Mouse (Mus musculus) limb, embryonic 10.5 days (tissue): ENCODE results near the gene Tbc1d1. TPM values are rescaled to one million over a fixed set of nuclear protein-coding genes. Genes with fewer than 3 reads are reported as not detected.

ENCODE experiments used
- DNase-seq: peaks from one replicate; pipeline ENCODE4 v3.0.0-alpha.2; 2017; ENCODE audit warnings: low spot score
- H3K27ac ChIP-seq: fragments of 300-500 bp; sonication (generic); 2 replicates; pipeline ENCODE4 v1.5.1; 2016; ENCODE audit warnings: mild to moderate bottlenecking
- H3K27me3 ChIP-seq: fragments of 300-500 bp; sonication (generic); 2 replicates; pipeline ENCODE4 v1.6.1; 2016; ENCODE audit warnings: low read depth, mild to moderate bottlenecking; ENCODE audit not compliant: poor library complexity, severe bottlenecking
- H3K36me3 ChIP-seq: fragments of 300-500 bp; sonication (generic); 2 replicates; pipeline ENCODE4 v1.6.1; 2016; ENCODE audit warnings: mild to moderate bottlenecking, moderate library complexity
- H3K4me1 ChIP-seq: fragments of 300-500 bp; sonication (generic); 2 replicates; pipeline ENCODE4 v1.6.1; 2016
- H3K4me3 ChIP-seq: fragments of 300-500 bp; sonication (generic); 2 replicates; pipeline ENCODE4 v1.5.1; 2016; ENCODE audit warnings: mild to moderate bottlenecking, moderate library complexity
- H3K9me3 ChIP-seq: fragments of 300-500 bp; sonication (generic); replicated peaks from 2 replicates; pipeline ENCODE4 v1.6.1; 2016; ENCODE audit warnings: mild to moderate bottlenecking
- WGBS: fragments of 180-500 bp; shearing (Covaris S2); methylation state at CpG from one replicate; pipeline ENCODE4 v1.1.7; 2016; 5-methylcytosine and 5-hydroxymethylcytosine counted together
- polyA plus RNA-seq: library from polyadenylated mRNA; unstranded; fragments of >200 nt; fragmentation: Nextera tagmentation; extraction: Ambion mirVana; gene quantifications from 2 replicates; pipeline ENCODE4 v1.2.1, GENCODE M21; 2016

Gene Tbc1d1
- polyA plus RNA-seq, 1 experiment from 2014 or later = 35.0 TPM

GRCm38 (mm10) chr5:64198624-64199023 is 42.5 kb downstream of the Tbc1d1 start:
- WGBS = 91% methylated on average over 7 of the region's 7 CpGs
- H3K36me3 ChIP-seq = no peaks in the 10 kb centered on the region
- no peak for DNase-seq
- H3K4me1 ChIP-seq = no peaks in the 10 kb centered on the region
- no peak overlapping the region for H3K4me3 ChIP-seq
- H3K27ac ChIP-seq = no peak overlapping the region
- H3K27me3 ChIP-seq = no peaks in the 10 kb centered on the region
- H3K9me3 ChIP-seq = no peaks in the 10 kb centered on the region

DNA sequence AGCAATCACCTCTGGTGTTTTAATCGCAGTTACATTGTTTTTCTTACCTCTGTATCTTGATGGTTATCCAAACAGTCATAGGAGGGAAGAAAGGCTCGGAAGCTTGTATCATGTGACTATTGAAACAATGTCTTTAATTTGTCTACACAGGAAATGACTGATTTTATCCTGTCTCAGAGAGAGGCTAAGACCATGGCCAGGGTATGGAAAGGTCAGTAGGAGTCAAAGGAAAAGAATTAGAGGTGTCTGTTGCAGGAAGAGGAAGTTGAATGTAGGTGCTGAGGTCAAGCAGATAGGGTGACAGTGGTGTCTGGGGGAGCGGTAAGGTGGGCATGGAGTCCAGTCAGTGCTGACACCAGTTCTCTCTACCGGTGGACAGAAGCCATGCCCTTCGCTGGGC is 45.0 kb downstream of the Tbc1d1 start:
- no peak for DNase-seq
- 73% methylated on average over 5 of the region's 5 CpGs for WGBS
- H3K4me1 ChIP-seq = no peaks in the 10 kb centered on the region

GRCm38 (mm10) chr5:64202306-64202705 is 46.2 kb downstream of the Tbc1d1 start:
- H3K36me3 ChIP-seq = no peaks in the 10 kb centered on the region
- 28% methylated on average over 2 of the region's 2 CpGs for WGBS
- H3K4me1 ChIP-seq = no peaks in the 10 kb centered on the region
- no peak overlapping the region for H3K4me3 ChIP-seq
- H3K27ac ChIP-seq = no peak overlapping the region
- no peaks in the 10 kb centered on the region for H3K27me3 ChIP-seq
- H3K9me3 ChIP-seq = no peaks in the 10 kb centered on the region
- no peak for DNase-seq

More for the DNA sequence above, 45.0 kb downstream of the Tbc1d1 start:
- no peaks in the 10 kb centered on the region for H3K36me3 ChIP-seq
- no peak overlapping the region for H3K4me3 ChIP-seq
- H3K27ac ChIP-seq = no peak overlapping the region
- no peaks in the 10 kb centered on the region for H3K27me3 ChIP-seq
- H3K9me3 ChIP-seq = no peaks in the 10 kb centered on the region

- Histone ChIP-seq H3K27ac (no peak overlapping the region), H3K4me1 (no peaks in the 10 kb centered on the region), H3K36me3 (no peaks in the 10 kb centered on the region), H3K9me3 (no peaks in the 10 kb centered on the region), H3K27me3 (no peaks in the 10 kb centered on the region), H3K4me3 (no peak overlapping the region)
- WGBS = 84% methylated on average over 3 of the region's 3 CpGs
- no peak for DNase-seq
Observed at GRCm38 (mm10) chr5:64205610-64206009, 49.5 kb downstream of the Tbc1d1 start.

DNA sequence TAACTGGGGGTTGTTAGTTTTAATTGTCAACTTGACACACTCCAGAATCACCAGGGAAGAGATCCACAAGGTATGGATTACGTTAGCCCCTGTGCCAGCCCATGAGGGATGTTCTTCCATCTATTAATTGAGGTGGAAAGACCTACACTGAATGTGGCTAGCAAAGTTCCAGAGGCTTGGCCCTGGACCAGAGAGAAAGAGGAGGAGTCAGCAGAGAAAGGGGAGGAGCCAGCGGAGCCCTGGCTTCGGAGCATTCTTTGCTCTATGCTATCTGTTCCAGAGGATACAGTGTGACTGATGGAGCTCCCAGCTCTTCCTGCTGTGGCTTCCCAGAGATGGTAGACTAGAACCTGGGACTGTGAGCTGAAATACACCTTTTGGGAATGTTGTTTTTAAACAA is 50.3 kb downstream of the Tbc1d1 start:
- no peak for DNase-seq
- no peaks in the 10 kb centered on the region for H3K27me3 ChIP-seq
- no peak overlapping the region for H3K27ac ChIP-seq
- H3K9me3 ChIP-seq = no peaks in the 10 kb centered on the region
- no peaks in the 10 kb centered on the region for H3K4me1 ChIP-seq
- no peaks in the 10 kb centered on the region for H3K36me3 ChIP-seq
- no peak overlapping the region for H3K4me3 ChIP-seq
- WGBS = 71% methylated on average over 3 of the region's 3 CpGs

- Histone ChIP-seq H3K27ac (no peak overlapping the region), H3K4me3 (no peak overlapping the region), H3K27me3 (no peaks in the 10 kb centered on the region), H3K4me1 (0 out of 2 replicates have a peak, but pooled peaks cover under 1% of the 10 kb centered on the region), H3K36me3 (no peaks in the 10 kb centered on the region), H3K9me3 (no peaks in the 10 kb centered on the region)
- no peak for DNase-seq
- 82% methylated on average over 8 of the region's 8 CpGs for WGBS
Observed at GRCm38 (mm10) chr5:64206875-64207274, 50.8 kb downstream of the Tbc1d1 start.

- no peak overlapping the region for H3K27ac ChIP-seq
- DNase-seq = no peak
- no peaks in the 10 kb centered on the region for H3K36me3 ChIP-seq
- no peaks in the 10 kb centered on the region for H3K9me3 ChIP-seq
- H3K4me1 ChIP-seq = 0 out of 2 replicates have a peak, but pooled peaks cover 4% of the 10 kb centered on the region
- no peaks in the 10 kb centered on the region for H3K27me3 ChIP-seq
- H3K4me3 ChIP-seq = no peak overlapping the region
- WGBS = 93% methylated on average over 6 of the region's 6 CpGs
Observed at GRCm38 (mm10) chr5:64207800-64208199, 51.7 kb downstream of the Tbc1d1 start.

GRCm38 (mm10) chr5:64210817-64211216 is 54.7 kb downstream of the Tbc1d1 start:
- Histone ChIP-seq H3K36me3 (no peaks in the 10 kb centered on the region), H3K4me3 (no peak overlapping the region), H3K27me3 (no peaks in the 10 kb centered on the region), H3K4me1 (0 out of 2 replicates have a peak, but pooled peaks cover 4% of the 10 kb centered on the region), H3K27ac (no peak overlapping the region), H3K9me3 (no peaks in the 10 kb centered on the region)
- no peak for DNase-seq
- 90% methylated on average over 4 of the region's 4 CpGs for WGBS

DNA sequence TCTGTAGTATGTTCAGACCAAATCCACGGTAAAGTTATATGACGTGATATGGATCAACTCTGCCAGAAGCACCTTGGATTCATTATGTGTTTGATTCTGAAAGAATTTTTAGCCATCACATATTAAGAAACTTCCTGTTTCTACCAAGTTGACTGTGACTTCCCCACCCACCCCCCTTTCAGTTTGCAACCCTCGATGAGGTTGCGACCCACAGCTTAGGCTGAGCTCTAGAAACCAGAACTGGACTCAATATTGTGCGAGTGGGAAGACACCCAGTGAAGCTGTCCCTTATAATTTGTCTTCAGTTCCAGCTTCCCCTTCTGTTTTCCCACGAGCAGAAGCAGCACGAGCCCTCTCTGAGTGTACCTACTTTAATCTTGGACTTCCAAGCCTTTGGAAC is 55.2 kb downstream of the Tbc1d1 start:
- 90% methylated on average over 7 of the region's 7 CpGs for WGBS
- Histone ChIP-seq H3K4me1 (0 out of 2 replicates have a peak, but pooled peaks cover 4% of the 10 kb centered on the region), H3K9me3 (no peaks in the 10 kb centered on the region), H3K27me3 (no peaks in the 10 kb centered on the region), H3K36me3 (no peaks in the 10 kb centered on the region), H3K27ac (no peak overlapping the region), H3K4me3 (no peak overlapping the region)
- no peak for DNase-seq

- Histone ChIP-seq H3K27ac (no peak overlapping the region), H3K4me3 (no peak overlapping the region), H3K4me1 (0 out of 2 replicates have a peak, but pooled peaks cover 4% of the 10 kb centered on the region), H3K9me3 (no peaks in the 10 kb centered on the region), H3K27me3 (no peaks in the 10 kb centered on the region), H3K36me3 (no peaks in the 10 kb centered on the region)
- WGBS = 73% methylated on average over 5 of the region's 5 CpGs
- DNase-seq = no peak
Observed at GRCm38 (mm10) chr5:64212206-64212605, 56.1 kb downstream of the Tbc1d1 start.

GRCm38 (mm10) chr5:64212619-64213018 is 56.5 kb downstream of the Tbc1d1 start:
- Histone ChIP-seq H3K27me3 (no peaks in the 10 kb centered on the region), H3K9me3 (no peaks in the 10 kb centered on the region), H3K36me3 (no peaks in the 10 kb centered on the region), H3K4me3 (no peak overlapping the region), H3K4me1 (peaks cover 4% of the 10 kb centered on the region; the same call in 1 of the 2 replicates), H3K27ac (no peak overlapping the region)
- 87% methylated on average over 3 of the region's 3 CpGs for WGBS
- DNase-seq = no peak

GRCm38 (mm10) chr5:64215806-64216205 is 59.7 kb downstream of the Tbc1d1 start:
- Histone ChIP-seq H3K36me3 (no peaks in the 10 kb centered on the region), H3K9me3 (no peaks in the 10 kb centered on the region), H3K27me3 (no peaks in the 10 kb centered on the region), H3K4me1 (peaks cover 15% of the 10 kb centered on the region; the same call in 1 of the 2 replicates), H3K4me3 (no peak overlapping the region), H3K27ac (no peak overlapping the region)
- no peak for DNase-seq
- WGBS = 95% methylated on average over 5 of the region's 5 CpGs

DNA sequence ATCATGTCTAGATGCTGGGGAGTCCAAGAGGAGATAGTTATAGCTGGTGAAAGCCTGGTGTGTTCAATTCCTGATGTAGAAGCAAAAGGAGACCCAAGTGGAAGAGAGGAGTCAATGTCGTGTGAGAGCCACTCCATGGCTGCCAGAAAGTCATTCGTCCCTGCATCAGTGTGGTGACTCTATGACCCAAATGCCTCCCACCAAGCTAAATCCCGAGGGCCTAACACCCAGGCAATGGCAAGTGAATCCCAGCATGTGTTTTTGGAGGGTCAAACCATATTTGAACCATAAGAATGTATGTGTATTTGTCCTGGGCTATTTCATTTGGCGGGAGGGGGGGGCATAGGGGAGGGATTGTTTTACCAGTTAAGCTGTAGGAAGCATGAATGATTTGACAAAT is 60.2 kb downstream of the Tbc1d1 start:
- no peak overlapping the region for H3K27ac ChIP-seq
- 89% methylated on average over 4 of the region's 4 CpGs for WGBS
- H3K36me3 ChIP-seq = no peaks in the 10 kb centered on the region
- DNase-seq = no peak
- peaks cover 15% of the 10 kb centered on the region; the same call in 1 of the 2 replicates for H3K4me1 ChIP-seq
- H3K9me3 ChIP-seq = no peaks in the 10 kb centered on the region
- no peaks in the 10 kb centered on the region for H3K27me3 ChIP-seq
- no peak overlapping the region for H3K4me3 ChIP-seq

GRCm38 (mm10) chr5:64217256-64217655 is 61.2 kb downstream of the Tbc1d1 start:
- H3K4me3 ChIP-seq = no peak overlapping the region
- no peaks in the 10 kb centered on the region for H3K27me3 ChIP-seq
- no peak for DNase-seq
- no peak overlapping the region for H3K27ac ChIP-seq
- peaks cover 10% of the 10 kb centered on the region; the same call in 1 of the 2 replicates for H3K4me1 ChIP-seq
- WGBS = 67% methylated on average over 8 of the region's 8 CpGs
- H3K36me3 ChIP-seq = no peaks in the 10 kb centered on the region
- H3K9me3 ChIP-seq = no peaks in the 10 kb centered on the region
